Mouse (Mus musculus): ENCODE measurements around the gene Zdhhc8.

GRCm38 (mm10) chr16:18173231-18173630 is 61.7 kb downstream of the Zdhhc8 start:
- TF ChIP-seq CTCF (conservative IDR thresholded peaks at IDR 0.05; ENCODE audit: insufficient read depth, insufficient read length, low read depth, low read length) (no peak), POLR2A (IDR thresholded peaks at IDR 0.05; ENCODE audit: low read depth, low read length) (no peak)
